8 mouse cellular contexts compared by ENCODE assay signal in genomic region chr16:7136971-7137370, GRCm38 (mm10).
DNase-seq lines count a peak whose midpoint lies in the region; ATAC-seq and TF ChIP-seq lines count a peak whose summit lies in the region.

No protein-coding gene starts in this region.

- H3K4me2 ChIP-seq in kidney, postnatal 0 days (ENCODE audit: low read length): no peak overlapping the region

- H3K9me3 ChIP-seq in kidney, postnatal 0 days (replicated peaks; ENCODE audit: low read length): no peaks in the 10 kb centered on the region

- peak; percentile 75 for DNase-seq in kidney, postnatal 0 days (ENCODE audit: low spot score)
- DNase-seq in kidney, adult 11 months: no peak
- peak; percentile 3 for DNase-seq in adrenal gland, adult 8-10 months
- DNase-seq in frontal cortex, postnatal 14 days (ENCODE audit: low spot score in 2 of 2): peak; percentile 31 to 35
- DNase-seq in left cerebral cortex, postnatal 14 days (ENCODE audit: low spot score in 2 of 2): peak; percentile 56 to 58
- peak; percentile 29 for DNase-seq in right cerebral cortex, postnatal 14 days
- no peak for DNase-seq in urinary bladder, adult 18-20 months (ENCODE audit: low spot score in 2 of 2)

- H3K9ac ChIP-seq in kidney, postnatal 0 days (ENCODE audit: low read depth, low read length): no peak overlapping the region

- no peaks in the 10 kb centered on the region for H3K27me3 ChIP-seq in kidney, postnatal 0 days (ENCODE audit: insufficient read depth, low read length)

- H3K4me3 ChIP-seq in kidney, postnatal 0 days (replicated peaks; ENCODE audit: low read depth, low read length): no peak overlapping the region

- 62% methylated on average over 1 of the region's 1 CpGs for WGBS in kidney, postnatal 0 days

- ATAC-seq in kidney, postnatal 0 days (replicated peaks; ENCODE audit: low FRiP score, low read depth): no peak
- no peak for ATAC-seq in erythroblast, adult 5-6 weeks (replicated peaks; ENCODE audit: low FRiP score, poor library complexity, severe bottlenecking)

- H3K36me3 ChIP-seq in kidney, postnatal 0 days (ENCODE audit: insufficient read depth, low read length): no peaks in the 10 kb centered on the region

- TF ChIP-seq CTCF in kidney, postnatal 0 days (IDR thresholded peaks at IDR 0.05; ENCODE audit: low read depth): peak; percentile 79

- no peaks in the 10 kb centered on the region for H3K4me1 ChIP-seq in kidney, postnatal 0 days (replicated peaks; ENCODE audit: insufficient read depth, low read length)

- intact Hi-C loops in left cerebral cortex, postnatal 14 days (cut with DNase I): no loop called here

- H3K27ac ChIP-seq in kidney, postnatal 0 days: no peak overlapping the region

Comparison
In these comparisons a context has a peak if more than half of its experiments do, and no peak if none do; other contexts are left out.
1. DNase-seq: peak in kidney, postnatal 0 days (single experiment), adrenal gland, adult 8-10 months (single experiment), frontal cortex, postnatal 14 days (2 of 2), left cerebral cortex, postnatal 14 days (2 of 2) and right cerebral cortex, postnatal 14 days (single experiment); none in kidney, adult 11 months (single experiment) and urinary bladder, adult 18-20 months (0 of 2).